Mouse (Mus musculus) left cerebral cortex, postnatal 14 days (tissue): Measurements from ENCODE around the gene Msh2. TPM values are rescaled to one million over a fixed set of nuclear protein-coding genes. Genes with fewer than 3 reads are reported as not detected.
"Not testable (repeated sequence)": the region's sequence is repeated elsewhere in the genome, so short reads cannot be mapped to it uniquely, and the experiment has no call there.

Experiments
- DNase-seq, 2 experiments: peaks; one replicate each; pipeline ENCODE4 v3.0.0; 2021 to 2022; ENCODE audit warnings: low spot score in 2 of 2, mixed read lengths in 1 of 2
- intact Hi-C: fragments of 180-260 bp; cut with DNase I; formaldehyde crosslinking; loops from one replicate; pipeline ENCODE4 v1.15.1; 2025
- long read RNA-seq, 2 experiments: library from polyadenylated mRNA; stranded (forward); transcript quantifications; one replicate each; pipeline ENCODE4 v2.0.0; 2021
- total RNA-seq, 2 experiments: library from RNA; stranded (reverse); gene quantifications; 2 replicates each; pipeline ENCODE4 v1.2.3; 2021

Gene Msh2
- 10 to 100 TPM; 29.8 to 31.2 TPM for total RNA-seq
- long read RNA-seq, experiment 1, transcript Msh2-201 (16 exons, 3,283 nt) = major isoform, 43 of 58 reads
- long read RNA-seq, experiment 1, partial matches to known transcripts = 6 of 58 reads
- long read RNA-seq, experiment 1, other reads (novel, unspliced or antisense) = 9 of 58 reads
- long read RNA-seq, experiment 2, transcript Msh2-201 (16 exons, 3,283 nt) = major isoform, 33 of 46 reads
- long read RNA-seq, experiment 2, partial matches to known transcripts = 2 of 46 reads
- long read RNA-seq, experiment 2, other reads (novel, unspliced or antisense) = 11 of 46 reads

- intact Hi-C loops = no loop called here
- DNase-seq = peak; percentile 95 to 98
Observed at GRCm38 (mm10) chr17:87671890-87672660, at the start of gene Msh2. TSS of gene Msh2 (plus strand) at chr17:87672330.

GRCm38 (mm10) chr17:87625510-87626086 is 46.5 kb upstream of the Msh2 start:
- DNase-seq = no peak
- intact Hi-C loops = no loop called here

DNA sequence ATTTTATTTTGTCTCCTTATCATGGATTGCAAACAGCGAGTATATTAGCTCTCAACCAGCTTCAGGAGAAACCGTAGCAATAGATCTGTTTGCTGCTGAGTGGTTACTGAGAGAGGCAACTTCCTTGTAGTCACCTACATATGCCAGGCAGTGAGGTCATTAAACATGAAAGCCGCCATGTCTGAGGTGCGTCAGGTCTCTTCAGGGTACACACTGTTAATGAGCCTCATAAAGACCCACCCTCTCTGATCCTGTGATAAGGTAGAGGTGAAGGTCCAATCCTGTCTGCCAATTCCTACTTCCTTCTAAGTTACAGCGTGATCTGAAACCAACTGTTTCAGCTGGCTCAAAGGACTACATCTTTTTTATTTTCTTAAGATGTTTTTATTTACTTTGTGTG is 44.0 kb upstream of the Msh2 start:
- no peak for DNase-seq
- intact Hi-C loops = no loop called here

DNA sequence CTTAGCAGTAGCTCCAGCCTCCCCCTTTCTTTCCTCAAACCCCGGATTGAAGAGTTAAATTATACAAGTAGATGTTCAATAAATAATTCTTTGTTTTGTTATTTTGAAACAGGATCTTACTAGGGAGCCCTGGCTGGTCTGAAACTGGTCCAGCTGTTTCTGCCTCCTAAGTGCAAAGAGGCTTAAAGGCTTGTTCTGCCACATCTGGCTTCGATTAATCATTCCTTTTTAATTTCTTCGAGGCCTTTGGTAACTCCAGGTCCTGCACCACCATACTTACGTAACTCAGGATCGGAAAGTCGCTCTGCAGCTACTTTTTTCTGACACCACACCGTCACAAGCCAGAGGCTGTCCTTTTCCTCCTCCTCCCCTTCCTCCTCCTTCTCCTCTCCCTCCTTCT is 43.4 kb upstream of the Msh2 start:
- intact Hi-C loops = no loop called here
- no peak for DNase-seq

DNA sequence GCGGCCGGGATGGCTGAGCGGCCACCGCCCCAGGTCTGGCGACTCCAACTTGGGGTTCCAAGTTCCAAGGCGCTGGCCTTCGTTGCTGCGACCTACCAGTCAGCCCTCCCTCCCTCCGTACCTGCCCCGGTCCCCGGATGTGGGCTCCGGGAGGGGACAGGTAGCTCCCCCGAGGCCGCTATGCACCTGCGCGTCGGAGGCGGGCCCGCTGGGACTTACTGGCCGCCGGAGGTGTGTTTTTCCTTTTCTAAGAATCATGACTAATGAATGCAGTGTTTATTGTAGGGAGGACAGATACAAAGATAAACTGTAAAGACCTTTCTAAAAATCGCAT is 35.1 kb upstream of the Msh2 start:
- DNase-seq = no peak
- intact Hi-C loops = no loop called here

GRCm38 (mm10) chr17:87639242-87639641 is 32.9 kb upstream of the Msh2 start:
- no peak for DNase-seq

DNA sequence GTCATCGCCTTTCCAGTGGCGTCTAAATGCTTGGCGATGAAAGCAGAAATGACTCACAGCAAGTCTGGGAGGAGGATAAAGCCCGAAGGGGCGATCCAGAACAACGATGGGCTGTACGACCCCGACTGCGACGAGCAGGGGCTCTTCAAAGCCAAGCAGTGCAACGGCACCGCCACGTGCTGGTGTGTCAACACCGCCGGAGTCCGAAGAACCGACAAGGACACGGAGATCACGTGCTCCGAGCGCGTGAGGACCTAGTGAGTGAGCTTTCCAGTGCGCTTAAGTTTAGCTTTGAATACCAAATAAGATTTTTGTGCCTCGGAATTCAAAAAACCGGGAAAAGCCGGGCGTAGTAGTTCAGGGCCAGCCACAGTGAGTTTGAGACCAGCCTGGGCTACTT is 31.9 kb upstream of the Msh2 start:
- intact Hi-C loops = no loop called here
- DNase-seq = no peak

More at GRCm38 (mm10) chr17:87639242-87639641, 32.9 kb upstream of the Msh2 start:
- intact Hi-C loops = no loop called here

- DNase-seq = no peak
- intact Hi-C loops = no loop called here
Observed at GRCm38 (mm10) chr17:87641006-87641405, 31.1 kb upstream of the Msh2 start.

DNA sequence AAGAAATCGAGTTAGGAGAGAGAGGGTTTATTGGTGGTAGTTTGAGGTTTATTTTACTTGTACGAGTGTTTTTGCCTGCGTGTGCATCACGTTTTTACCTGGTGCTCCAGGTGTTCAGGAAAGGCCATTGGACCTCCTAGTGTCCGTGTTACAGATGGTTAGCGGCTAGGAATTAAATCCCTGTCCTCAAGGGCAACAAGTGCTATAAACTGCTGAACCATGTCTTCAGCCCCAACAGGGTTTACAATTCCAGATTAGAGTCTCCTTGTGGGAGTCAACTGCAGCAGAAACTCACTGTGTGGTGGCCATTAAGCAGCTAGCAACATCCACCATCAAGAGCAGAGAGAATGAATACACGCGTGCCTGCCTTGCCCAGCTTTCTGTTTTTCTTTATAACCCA is 29.4 kb upstream of the Msh2 start:
- intact Hi-C loops = no loop called here
- DNase-seq = no peak

GRCm38 (mm10) chr17:87655616-87656015 is 16.5 kb upstream of the Msh2 start:
- DNase-seq, intact Hi-C loops: not testable (repeated sequence)

DNA sequence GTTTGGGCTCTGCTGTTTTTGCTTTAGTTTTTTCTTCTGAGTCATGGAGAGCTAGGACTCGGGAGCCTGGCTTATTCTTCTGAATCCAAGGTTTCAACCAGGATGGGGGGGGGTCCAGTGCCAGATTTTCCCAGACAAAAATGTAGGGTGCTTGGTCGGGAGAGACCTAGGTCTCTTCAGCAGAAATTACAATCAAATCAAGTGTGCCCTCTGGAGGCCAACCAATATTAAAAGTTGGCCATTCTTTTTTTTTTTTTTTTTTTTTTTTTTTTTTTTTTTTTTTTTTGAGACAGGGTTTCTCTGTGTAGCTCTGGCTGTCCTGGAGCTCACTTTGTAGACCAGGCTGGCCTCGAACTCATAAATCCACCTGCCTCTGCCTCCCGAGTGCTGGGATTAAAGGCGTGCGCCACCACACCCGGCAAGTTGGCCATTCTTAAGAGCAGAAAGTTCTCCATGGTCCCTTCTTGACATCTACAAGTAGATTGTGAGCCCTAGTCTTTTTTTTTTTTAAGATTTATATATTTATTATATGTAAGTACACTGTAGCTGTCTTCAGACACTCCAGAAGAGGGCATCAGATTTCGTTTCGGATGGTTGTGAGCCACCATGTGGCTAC is 10.1 kb upstream of the Msh2 start:
- intact Hi-C loops = loop anchor here (10.0 kb wide), 1 partner anchor 347 kb away; no protein-coding TSS in a partner anchor

GRCm38 (mm10) chr17:87664238-87664637 is 7.9 kb upstream of the Msh2 start:
- no peak for DNase-seq
- intact Hi-C loops = loop anchor here (2.0 to 10.0 kb wide), 2 partner anchors 61 to 349 kb away; no protein-coding TSS in a partner anchor

More for the DNA sequence above, 10.1 kb upstream of the Msh2 start:
- DNase-seq = not testable (repeated sequence)

- peak; percentile 67 to 78 for DNase-seq
- intact Hi-C loops = loop anchor here (2.0 to 10.0 kb wide), 2 partner anchors 62 to 350 kb away; no protein-coding TSS in a partner anchor
Observed at GRCm38 (mm10) chr17:87665066-87665822, 6.9 kb upstream of the Msh2 start.

DNA sequence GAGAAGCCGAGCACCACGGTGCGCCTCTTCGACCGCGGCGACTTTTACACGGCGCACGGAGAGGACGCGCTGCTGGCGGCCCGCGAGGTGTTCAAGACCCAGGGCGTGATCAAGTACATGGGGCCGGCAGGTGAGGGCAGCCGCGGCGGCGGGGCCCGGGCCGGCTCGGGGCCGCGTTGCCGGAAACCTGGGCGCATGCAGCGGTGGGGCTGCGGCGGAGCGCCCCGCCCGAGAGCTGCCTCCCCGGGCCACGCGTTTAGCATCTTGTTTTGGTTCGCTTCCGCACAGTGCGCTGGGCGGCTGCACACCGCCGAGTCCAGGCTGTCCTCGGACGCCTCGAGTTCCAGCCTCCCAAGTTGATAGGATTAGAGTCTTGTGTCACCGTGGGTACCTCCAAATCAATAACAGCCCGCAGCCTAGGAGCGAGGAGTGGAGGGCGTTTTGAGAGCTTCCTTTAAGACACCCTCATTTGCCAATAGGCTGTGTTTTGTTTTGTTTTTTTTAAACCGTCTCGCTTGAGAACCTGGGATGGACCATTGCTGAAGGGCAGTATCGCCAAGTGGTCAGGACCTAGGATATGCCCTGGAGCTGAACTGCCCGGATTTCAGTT is 652 bp downstream of the Msh2 start:
- intact Hi-C loops = no loop called here
- no peak for DNase-seq

GRCm38 (mm10) chr17:87676916-87677474 is 4.9 kb downstream of the Msh2 start:
- intact Hi-C loops = not testable (repeated sequence)
- peak in 1 of 2 experiments; percentile 54 for DNase-seq

GRCm38 (mm10) chr17:87677656-87678055 is 5.5 kb downstream of the Msh2 start:
- intact Hi-C loops = no loop called here
- no peak for DNase-seq

DNA sequence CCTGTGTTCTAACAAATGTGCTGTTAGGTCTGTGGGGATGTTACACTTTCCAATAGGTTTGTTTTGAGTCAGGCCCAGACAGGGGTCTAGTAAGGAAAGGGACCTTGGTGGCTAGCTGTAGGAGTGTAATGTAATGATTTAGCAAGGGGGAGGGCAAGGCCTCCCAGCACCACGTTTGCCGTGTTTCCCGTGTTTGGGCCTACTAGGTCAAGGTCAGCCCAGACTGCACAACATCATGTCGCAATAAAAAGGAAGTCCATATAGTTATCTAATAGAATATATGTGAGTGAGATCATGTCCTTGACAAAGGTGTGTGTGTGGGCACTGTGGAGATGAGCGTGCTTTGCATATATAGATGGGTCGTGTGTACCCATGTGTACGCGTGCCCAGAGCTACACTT is 17.1 kb downstream of the Msh2 start:
- DNase-seq = no peak
- intact Hi-C loops = no loop called here

GRCm38 (mm10) chr17:87691958-87692357 is 19.8 kb downstream of the Msh2 start:
- intact Hi-C loops = loop anchor here (2.0 kb wide), 1 partner anchor 257 kb away; no protein-coding TSS in a partner anchor
- peak; percentile 63 to 74 for DNase-seq
